Mouse (Mus musculus) CH12.LX (cell line): ENCODE results near the gene Por.

Experiments
- CTCF ChIP-seq, 2 experiments: IDR thresholded peaks in 1 of 2; conservative IDR thresholded peaks in 1 of 2; 2 replicates each; pipeline ENCODE4 v1.5.1; 2011 to 2012; ENCODE audit warnings: low read depth in 2 of 2, low read length in 2 of 2, improper control_type of control experiment in 1 of 2, inconsistent platforms in 1 of 2, mild to moderate bottlenecking in 1 of 2, moderate library complexity in 1 of 2
- ELF1 ChIP-seq: IDR thresholded peaks from 2 replicates; pipeline ENCODE4 v1.6.1; 2014; ENCODE audit warnings: low read depth, mild to moderate bottlenecking, inconsistent platforms, low read length, improper control_type of control experiment
- ETS1 ChIP-seq: conservative IDR thresholded peaks from 2 replicates; pipeline ENCODE4 v1.6.1; 2012; ENCODE audit warnings: low read depth, mild to moderate bottlenecking, inconsistent platforms, low read length, improper control_type of control experiment, moderate library complexity
- MXI1 ChIP-seq: IDR thresholded peaks from 2 replicates; pipeline ENCODE4 v1.6.1; 2011; ENCODE audit warnings: mild to moderate bottlenecking, low read depth, low read length, improper control_type of control experiment
- RAD21 ChIP-seq: IDR thresholded peaks from 2 replicates; pipeline ENCODE4 v1.6.1; 2011; ENCODE audit warnings: low read depth, mild to moderate bottlenecking, low read length, improper control_type of control experiment, moderate library complexity

GRCm38 (mm10) chr5:135725991-135726390, 56.2 kb downstream of the Por start:
- TF ChIP-seq ETS1 = no peak
- no peak for TF ChIP-seq RAD21
- TF ChIP-seq MXI1 = no peak
- no peak for TF ChIP-seq CTCF (conservative IDR thresholded peaks at IDR 0.05 in 1 of 2, IDR thresholded peaks at IDR 0.05 in 1 of 2; ENCODE audit: low read depth in 2 of 2, low read length in 2 of 2)
- no peak for TF ChIP-seq ELF1
